Mouse (Mus musculus) liver, embryonic 13.5 days (tissue): Measurements from ENCODE around the gene AL732309.1. TPM values are rescaled to one million over a fixed set of nuclear protein-coding genes. Genes with fewer than 3 reads are reported as not detected.

Experiments
- ATAC-seq: fragments of 200-750 bp; cut with Nextera tagmentation; 2 replicates; pipeline ENCODE4 v1.8.0; 2017; ENCODE audit warnings: low read depth, mild to moderate bottlenecking, moderate number of reproducible peaks, moderate library complexity
- DNase-seq: peaks from one replicate; pipeline ENCODE4 v3.0.0; 2022
- H3K27ac ChIP-seq: fragments of 300-500 bp; sonication (generic); 2 replicates; pipeline ENCODE4 v1.5.1; 2015; ENCODE audit warnings: moderate library complexity, mild to moderate bottlenecking, inconsistent platforms
- H3K27me3 ChIP-seq: fragments of 300-500 bp; sonication (generic); 2 replicates; pipeline ENCODE4 v1.6.1; 2015; ENCODE audit warnings: mild to moderate bottlenecking, inconsistent platforms
- H3K36me3 ChIP-seq: fragments of 300-500 bp; sonication (generic); 2 replicates; pipeline ENCODE4 v1.6.1; 2015; ENCODE audit warnings: mild to moderate bottlenecking, inconsistent platforms
- H3K4me1 ChIP-seq: fragments of 300-500 bp; sonication (generic); replicated peaks from 2 replicates; pipeline ENCODE4 v1.6.1; 2015; ENCODE audit warnings: inconsistent platforms
- H3K4me2 ChIP-seq: fragments of 300-500 bp; sonication (generic); 2 replicates; pipeline ENCODE4 v1.6.1; 2015; ENCODE audit warnings: inconsistent platforms, mild to moderate bottlenecking, moderate library complexity
- H3K4me3 ChIP-seq: fragments of 300-500 bp; sonication (generic); replicated peaks from 2 replicates; pipeline ENCODE4 v1.5.1; 2015; ENCODE audit warnings: mild to moderate bottlenecking, inconsistent platforms
- H3K9ac ChIP-seq: fragments of 300-500 bp; sonication (generic); 2 replicates; pipeline ENCODE4 v1.6.1; 2015; ENCODE audit warnings: mild to moderate bottlenecking, inconsistent platforms
- H3K9me3 ChIP-seq: fragments of 300-500 bp; sonication (generic); replicated peaks from 2 replicates; pipeline ENCODE4 v1.6.1; 2016; ENCODE audit warnings: inconsistent platforms
- WGBS: fragments of 180-500 bp; shearing (Covaris S2); methylation state at CpG from one replicate; pipeline ENCODE4 v1.1.7; 2015; ENCODE audit not compliant: insufficient replicate concordance; 5-methylcytosine and 5-hydroxymethylcytosine counted together
- polyA plus RNA-seq: library from polyadenylated mRNA; unstranded; fragments of >200 nt; fragmentation: Nextera tagmentation; extraction: Ambion mirVana; gene quantifications from 2 replicates; pipeline ENCODE4 v1.2.1, GENCODE M21; 2015

Gene AL732309.1
- polyA plus RNA-seq, 1 experiment from 2014 or later = 2.1 TPM

DNA sequence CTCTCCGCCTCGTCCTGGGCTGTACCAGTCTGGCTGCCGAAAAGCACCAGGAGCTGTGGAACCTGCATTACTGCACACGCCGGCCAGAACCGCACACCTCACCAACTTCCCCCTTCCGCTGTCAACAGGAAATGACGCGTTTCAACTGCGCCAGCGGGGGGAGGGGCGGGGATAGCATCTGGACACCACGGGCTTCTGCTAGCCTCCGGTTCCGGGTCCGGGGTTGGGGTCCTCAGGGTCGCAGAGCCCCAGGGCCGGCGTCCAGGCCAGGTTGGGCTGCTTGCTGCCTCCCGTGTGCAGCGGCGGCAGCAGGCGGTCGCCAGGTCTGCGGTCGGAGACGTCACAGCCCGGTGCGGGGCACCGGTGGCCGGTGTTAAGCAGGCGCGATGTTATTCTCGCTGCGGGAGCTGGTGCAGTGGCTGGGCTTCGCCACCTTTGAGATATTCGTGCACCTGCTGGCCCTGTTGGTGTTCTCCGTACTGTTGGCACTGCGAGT, 8.7 kb upstream of the AL732309.1 start, which contains the start of gene Tmem203:
Gene Tmem203 (plus strand): TSS at position 156 of the 496 bp plus-strand sequence.
- no peaks in the 10 kb centered on the region for H3K27me3 ChIP-seq
- no peaks in the 10 kb centered on the region for H3K9me3 ChIP-seq
- H3K4me3 ChIP-seq = peak within 1 kb of the TSS; percentile 99
- peak within 1 kb of the TSS; percentile 92 for H3K4me2 ChIP-seq
- DNase-seq (peak; percentile 85), ATAC-seq (peak; percentile 85)
- H3K4me1 ChIP-seq = peaks cover 29% of the 10 kb centered on the region
- H3K9ac ChIP-seq = peak within 1 kb of the TSS; percentile 88
- H3K27ac ChIP-seq = peak within 1 kb of the TSS; percentile 89
- WGBS = under 1% methylated on average over 39 of the region's 39 CpGs
- H3K36me3 ChIP-seq = peaks cover 34% of the 10 kb centered on the region

- H3K27ac ChIP-seq = no peak overlapping the region
- peaks cover 64% of the 10 kb centered on the region for H3K36me3 ChIP-seq
- H3K9me3 ChIP-seq = no peaks in the 10 kb centered on the region
- no peak for ATAC-seq
- no peak overlapping the region for H3K4me3 ChIP-seq
- no peak overlapping the region for H3K9ac ChIP-seq
- no peak overlapping the region for H3K4me2 ChIP-seq
- WGBS = 74% methylated on average over 1 of the region's 1 CpGs
- H3K27me3 ChIP-seq = no peaks in the 10 kb centered on the region
- no peak for DNase-seq
- H3K4me1 ChIP-seq = peaks cover 23% of the 10 kb centered on the region
Measured at GRCm38 (mm10) chr2:25252331-25252730, 5.7 kb upstream of the AL732309.1 start.

DNA sequence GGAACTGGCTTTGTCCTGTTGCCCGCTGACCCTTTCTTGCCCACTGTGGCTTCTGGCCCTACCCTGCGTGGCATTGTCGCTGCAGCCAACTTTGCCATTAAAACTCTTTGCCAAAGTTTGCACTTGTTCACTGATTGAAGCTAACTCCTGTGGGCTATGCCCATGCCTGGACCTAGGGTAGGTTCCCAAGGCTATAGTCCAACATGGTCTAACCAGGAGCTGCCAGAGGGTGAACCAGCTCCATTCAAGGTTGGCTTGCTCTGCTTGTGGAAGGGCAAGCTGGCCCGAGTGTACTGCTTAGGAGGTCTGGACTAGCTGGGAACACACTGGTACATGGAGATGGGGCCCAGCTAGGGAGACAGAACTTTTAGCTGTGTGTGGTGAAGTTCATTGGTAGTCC, 2.5 kb downstream of the AL732309.1 start:
- DNase-seq (no peak), ATAC-seq (no peak)
- H3K4me3 ChIP-seq = no peak overlapping the region
- peaks cover 28% of the 10 kb centered on the region for H3K4me1 ChIP-seq
- WGBS = 80% methylated on average over 4 of the region's 4 CpGs
- H3K27me3 ChIP-seq = peaks cover 37% of the 10 kb centered on the region
- no peak overlapping the region for H3K27ac ChIP-seq
- no peaks in the 10 kb centered on the region for H3K9me3 ChIP-seq
- H3K9ac ChIP-seq = no peak overlapping the region
- peaks cover 35% of the 10 kb centered on the region for H3K36me3 ChIP-seq
- H3K4me2 ChIP-seq = no peak overlapping the region

GRCm38 (mm10) chr2:25243342-25243741, 3.3 kb downstream of the AL732309.1 start:
- H3K4me1 ChIP-seq = peaks cover 28% of the 10 kb centered on the region
- H3K4me2 ChIP-seq = no peak overlapping the region
- H3K36me3 ChIP-seq = peaks cover 27% of the 10 kb centered on the region
- WGBS = 69% methylated on average over 8 of the region's 8 CpGs
- H3K27me3 ChIP-seq = peaks cover 37% of the 10 kb centered on the region
- DNase-seq (no peak), ATAC-seq (no peak)
- no peak overlapping the region for H3K27ac ChIP-seq
- H3K9ac ChIP-seq = no peak overlapping the region
- H3K4me3 ChIP-seq = no peak overlapping the region
- H3K9me3 ChIP-seq = no peaks in the 10 kb centered on the region

- H3K27me3 ChIP-seq = peaks cover 37% of the 10 kb centered on the region
- peaks cover 28% of the 10 kb centered on the region for H3K4me1 ChIP-seq
- ATAC-seq (no peak), DNase-seq (no peak)
- under 1% methylated on average over 57 of the region's 59 CpGs for WGBS
- peak within 1 kb of the TSS; percentile 57 for H3K4me3 ChIP-seq
- H3K4me2 ChIP-seq = peak within 1 kb of the TSS; percentile 84
- H3K36me3 ChIP-seq = peaks cover 14% of the 10 kb centered on the region
- no peak within 1 kb of the TSS for H3K27ac ChIP-seq
- H3K9ac ChIP-seq = peak within 1 kb of the TSS; percentile 65
- no peaks in the 10 kb centered on the region for H3K9me3 ChIP-seq
Measured at GRCm38 (mm10) chr2:25242101-25242506, 4.6 kb downstream of the AL732309.1 start, which contains the start of the genes Rnf208 and Cysrt1. Gene Rnf208 (plus strand): TSS chr2:25242255. Gene Cysrt1 (minus strand): TSS chr2:25242452.

- peaks cover 32% of the 10 kb centered on the region for H3K4me1 ChIP-seq
- peak overlapping the region; percentile 57 for H3K4me3 ChIP-seq
- no peaks in the 10 kb centered on the region for H3K9me3 ChIP-seq
- peaks cover 37% of the 10 kb centered on the region for H3K27me3 ChIP-seq
- H3K9ac ChIP-seq = peak overlapping the region; percentile 65; the same call in 1 of the 2 replicates
- H3K4me2 ChIP-seq = peak overlapping the region; percentile 84
- DNase-seq (no peak), ATAC-seq (peak; percentile 22)
- 12% methylated on average over 6 of the region's 6 CpGs for WGBS
- peaks cover 8% of the 10 kb centered on the region for H3K36me3 ChIP-seq
- H3K27ac ChIP-seq = no peak overlapping the region
Measured at GRCm38 (mm10) chr2:25241438-25241775, 5.3 kb downstream of the AL732309.1 start.

- Histone ChIP-seq H3K9ac (peak overlapping the region; percentile 57), H3K27me3 (peaks cover 41% of the 10 kb centered on the region), H3K4me2 (peak overlapping the region; percentile 84), H3K4me1 (peaks cover 37% of the 10 kb centered on the region), H3K27ac (no peak overlapping the region), H3K36me3 (peaks cover 3% of the 10 kb centered on the region), H3K4me3 (peak overlapping the region; percentile 57), H3K9me3 (no peaks in the 10 kb centered on the region)
- peak; percentile 73 for ATAC-seq
- DNase-seq = peak; percentile 60
- WGBS = 2% methylated on average over 29 of the region's 29 CpGs
Measured at GRCm38 (mm10) chr2:25240723-25241437, 5.8 kb downstream of the AL732309.1 start.

GRCm38 (mm10) chr2:25240310-25240709, 6.4 kb downstream of the AL732309.1 start:
- H3K27me3 ChIP-seq = peaks cover 43% of the 10 kb centered on the region
- peaks cover 37% of the 10 kb centered on the region for H3K4me1 ChIP-seq
- H3K4me3 ChIP-seq = peak overlapping the region; percentile 57
- DNase-seq (no peak), ATAC-seq (no peak)
- H3K9ac ChIP-seq = peak overlapping the region; percentile 57
- H3K4me2 ChIP-seq = peak overlapping the region; percentile 84
- H3K36me3 ChIP-seq = no peaks in the 10 kb centered on the region
- no peaks in the 10 kb centered on the region for H3K9me3 ChIP-seq
- no peak overlapping the region for H3K27ac ChIP-seq
- 41% methylated on average over 8 of the region's 8 CpGs for WGBS

GRCm38 (mm10) chr2:25239766-25240165, 6.9 kb downstream of the AL732309.1 start:
- no peaks in the 10 kb centered on the region for H3K36me3 ChIP-seq
- H3K9me3 ChIP-seq = no peaks in the 10 kb centered on the region
- H3K27ac ChIP-seq = no peak overlapping the region
- H3K4me1 ChIP-seq = peaks cover 37% of the 10 kb centered on the region
- DNase-seq (no peak), ATAC-seq (no peak)
- peaks cover 43% of the 10 kb centered on the region for H3K27me3 ChIP-seq
- 79% methylated on average over 3 of the region's 3 CpGs for WGBS
- no peak overlapping the region for H3K4me2 ChIP-seq
- H3K9ac ChIP-seq = no peak overlapping the region
- no peak overlapping the region for H3K4me3 ChIP-seq

- H3K36me3 ChIP-seq = no peaks in the 10 kb centered on the region
- H3K9me3 ChIP-seq = no peaks in the 10 kb centered on the region
- peaks cover 51% of the 10 kb centered on the region for H3K4me1 ChIP-seq
- H3K9ac ChIP-seq = no peak overlapping the region
- DNase-seq (no peak), ATAC-seq (no peak)
- no peak overlapping the region for H3K4me2 ChIP-seq
- peaks cover 30% of the 10 kb centered on the region for H3K27me3 ChIP-seq
- H3K4me3 ChIP-seq = no peak overlapping the region
- no peak overlapping the region for H3K27ac ChIP-seq
Measured at GRCm38 (mm10) chr2:25238106-25238505, 8.6 kb downstream of the AL732309.1 start.

DNA sequence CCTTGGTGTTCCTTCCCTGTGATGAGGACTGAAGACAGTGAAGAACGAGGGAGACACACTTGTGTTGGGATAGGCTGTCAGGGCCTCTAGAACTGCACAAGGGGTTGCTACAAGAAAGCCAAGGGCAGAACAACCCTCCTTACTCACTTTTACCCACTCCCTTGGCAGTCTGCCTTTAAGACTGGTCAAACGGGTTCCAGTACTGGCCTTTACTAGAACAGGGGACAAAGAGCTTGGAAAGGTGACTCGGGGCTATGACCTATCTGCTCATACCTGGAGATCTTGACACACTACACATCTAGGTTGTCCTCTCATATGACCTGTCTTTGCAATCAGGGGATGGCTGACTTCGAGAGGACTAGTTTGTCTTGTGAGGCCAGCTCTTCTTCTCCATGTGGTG, 9.1 kb downstream of the AL732309.1 start:
- DNase-seq = no peak
- peaks cover 53% of the 10 kb centered on the region for H3K4me1 ChIP-seq
- peaks cover 24% of the 10 kb centered on the region for H3K27me3 ChIP-seq
- H3K36me3 ChIP-seq = no peaks in the 10 kb centered on the region
- H3K27ac ChIP-seq = no peak overlapping the region
- no peak overlapping the region for H3K4me3 ChIP-seq
- no peak overlapping the region for H3K9ac ChIP-seq
- WGBS = 52% methylated on average over 4 of the region's 4 CpGs
- H3K4me2 ChIP-seq = no peak overlapping the region
- no peaks in the 10 kb centered on the region for H3K9me3 ChIP-seq
- ATAC-seq = no peak

GRCm38 (mm10) chr2:25236614-25237013, 10.0 kb downstream of the AL732309.1 start, which contains the start of gene Rnf224:
Gene Rnf224 (minus strand): TSS chr2:25236787.
- ATAC-seq = no peak
- H3K4me2 ChIP-seq = no peak within 1 kb of the TSS
- peaks cover 44% of the 10 kb centered on the region for H3K4me1 ChIP-seq

More at GRCm38 (mm10) chr2:25236614-25237013, 10.0 kb downstream of the AL732309.1 start, which contains the start of gene Rnf224:
- Histone ChIP-seq H3K36me3 (no peaks in the 10 kb centered on the region), H3K27me3 (peaks cover 15% of the 10 kb centered on the region), H3K9me3 (no peaks in the 10 kb centered on the region), H3K27ac (no peak within 1 kb of the TSS), H3K4me3 (no peak within 1 kb of the TSS), H3K9ac (no peak within 1 kb of the TSS; the same call in 1 of the 2 replicates)
- DNase-seq = no peak
- WGBS = 29% methylated on average over 8 of the region's 8 CpGs
